Mouse (Mus musculus): ENCODE measurements around the gene Srp72. TPM values are rescaled to one million over a fixed set of nuclear protein-coding genes. Genes with fewer than 3 reads are reported as not detected.
A peak's percentile ranks its signal among the peaks of the same experiment; 100 is the strongest.
"Not testable (repeated sequence)": the region's sequence is repeated elsewhere in the genome, so short reads cannot be mapped to it uniquely, and the experiment has no call there.

Gene Srp72
- total RNA-seq, 2 experiments from 2014 or later, result 72.0 to 72.7 TPM

GRCm38 (mm10) chr5:76964651-76965050, 9.8 kb upstream of the Srp72 start:
- DNase-seq, result no peak

DNA sequence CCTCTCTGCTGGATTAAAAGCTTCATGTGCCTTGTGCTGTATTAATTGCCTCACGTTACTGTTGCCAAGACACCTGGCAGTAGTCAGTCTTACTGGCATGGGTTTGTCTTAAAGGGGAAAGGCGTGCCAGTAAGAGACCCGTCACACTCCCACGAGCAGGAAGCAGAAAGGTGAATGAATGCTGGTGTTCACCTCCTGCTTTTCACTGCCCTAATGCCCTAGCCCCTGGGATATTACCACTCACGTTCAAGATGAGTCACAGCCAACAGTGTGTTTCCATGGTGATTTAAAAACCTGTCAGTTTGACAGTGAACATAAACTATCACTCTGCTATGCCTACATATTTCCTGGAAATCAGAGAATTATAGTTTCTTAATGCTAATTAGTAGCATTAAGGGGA, 5.2 kb upstream of the Srp72 start:
- no peak for DNase-seq

GRCm38 (mm10) chr5:76971115-76971514, 3.4 kb upstream of the Srp72 start:
- DNase-seq, result not testable (repeated sequence)

GRCm38 (mm10) chr5:76973488-76973887, 995 bp upstream of the Srp72 start:
- DNase-seq, result no peak

- no peak for DNase-seq
These were observed 303 bp upstream of the Srp72 start for GRCm38 (mm10) chr5:76974207-76974553.

GRCm38 (mm10) chr5:76975736-76976135, 1.3 kb downstream of the Srp72 start:
- no peak for DNase-seq

- no peak for DNase-seq
These were observed 9.5 kb downstream of the Srp72 start for GRCm38 (mm10) chr5:76984015-76984414.

- DNase-seq, result no peak
These were observed 16.3 kb downstream of the Srp72 start for GRCm38 (mm10) chr5:76990789-76991188.

GRCm38 (mm10) chr5:76993174-76993814, 18.8 kb downstream of the Srp72 start:
- DNase-seq, result no peak

- peak; percentile 17 for DNase-seq
These were observed 23.9 kb downstream of the Srp72 start for GRCm38 (mm10) chr5:76998416-76998815.

DNA sequence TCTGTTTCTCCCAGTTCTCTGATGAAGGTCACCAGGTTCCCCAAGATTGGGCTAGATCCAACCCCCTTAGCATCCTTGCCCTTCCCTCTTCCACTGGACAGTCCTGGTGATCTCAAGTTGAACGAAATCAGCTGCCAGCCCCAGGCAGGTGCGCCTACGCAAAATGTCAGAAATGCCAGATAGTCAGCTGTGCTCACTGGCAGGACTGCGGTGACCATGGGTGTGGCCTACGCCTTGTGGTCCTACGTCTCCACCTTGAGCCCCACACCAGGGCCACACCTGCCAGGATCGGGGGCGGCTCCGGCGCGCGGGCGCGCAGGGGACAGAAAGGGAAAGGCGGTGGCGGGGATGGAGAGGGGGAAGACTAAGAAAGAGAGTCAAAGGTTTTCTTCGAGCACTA, 26.7 kb downstream of the Srp72 start:
- no peak for DNase-seq

- no peak for DNase-seq
These were observed 29.8 kb downstream of the Srp72 start, which contains the start of gene Arl9 for GRCm38 (mm10) chr5:77004051-77004821. Gene Arl9 (plus strand): TSS chr5:77004055.

DNA sequence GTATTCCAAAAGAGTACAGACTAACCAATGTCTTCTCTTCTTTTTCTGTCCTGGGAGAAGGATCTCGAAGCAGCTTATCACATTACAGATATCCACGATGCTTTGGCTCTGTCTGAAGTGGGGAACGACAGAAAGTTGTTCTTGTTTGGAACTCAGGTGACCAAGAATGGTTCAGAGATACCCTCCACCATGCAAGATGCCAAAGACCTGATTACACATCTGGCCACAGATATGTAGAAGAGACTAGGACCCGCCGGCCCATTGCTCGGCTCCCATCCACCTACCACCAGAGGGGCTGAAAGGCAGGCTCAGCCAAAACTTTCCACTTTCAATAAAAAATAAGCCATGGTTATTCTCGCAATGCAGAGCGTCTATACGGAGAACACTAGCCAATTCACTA, 35.9 kb downstream of the Srp72 start:
- DNase-seq, result no peak

DNA sequence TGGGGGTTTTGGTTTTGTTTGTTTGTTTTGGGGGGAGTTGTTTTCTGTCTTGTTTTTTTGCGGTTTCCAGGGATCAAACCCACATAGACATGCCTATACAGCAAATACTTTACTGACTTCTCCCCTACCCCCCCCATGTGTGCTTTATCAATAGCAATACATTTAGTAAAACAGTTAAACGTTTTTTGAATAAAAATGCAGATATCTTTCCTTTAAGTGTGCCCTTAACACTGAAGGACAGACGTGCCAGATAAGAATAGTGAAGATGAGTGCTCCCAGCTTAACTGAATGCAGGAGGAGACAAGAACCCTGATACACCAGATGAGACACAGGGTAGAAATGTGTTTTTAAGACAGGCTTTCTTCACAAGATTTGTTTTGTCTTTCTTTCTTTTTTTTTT, 36.6 kb downstream of the Srp72 start:
- DNase-seq, result no peak

GRCm38 (mm10) chr5:77013171-77013570, 38.7 kb downstream of the Srp72 start:
- no peak for DNase-seq

- DNase-seq, result peak; percentile 81
These were observed 41.3 kb downstream of the Srp72 start, which contains the start of gene Thegl for GRCm38 (mm10) chr5:77015544-77016482. Gene Thegl (plus strand): TSS chr5:77016023.

GRCm38 (mm10) chr5:77028034-77028433, 53.6 kb downstream of the Srp72 start:
- no peak for DNase-seq

GRCm38 (mm10) chr5:77029735-77030134, 55.3 kb downstream of the Srp72 start:
- DNase-seq, result peak; percentile 65

DNA sequence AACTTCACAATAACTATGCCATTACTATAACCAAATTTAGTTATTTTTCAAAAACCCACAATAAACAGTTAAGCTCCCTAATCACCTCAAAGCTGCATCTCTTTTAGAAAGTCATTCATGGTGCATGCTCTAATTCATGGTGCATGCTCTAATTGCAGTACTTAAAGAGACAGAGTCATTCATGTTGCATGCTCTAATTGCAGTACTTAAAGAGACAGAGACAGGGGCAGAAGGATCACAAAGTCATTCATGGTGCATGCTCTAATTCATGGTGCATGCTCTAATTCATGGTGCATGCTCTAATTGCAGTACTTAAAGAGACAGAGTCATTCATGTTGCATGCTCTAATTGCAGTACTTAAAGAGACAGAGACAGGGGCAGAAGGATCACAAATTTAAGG, 60.6 kb downstream of the Srp72 start:
- DNase-seq, result not testable (repeated sequence)

DNA sequence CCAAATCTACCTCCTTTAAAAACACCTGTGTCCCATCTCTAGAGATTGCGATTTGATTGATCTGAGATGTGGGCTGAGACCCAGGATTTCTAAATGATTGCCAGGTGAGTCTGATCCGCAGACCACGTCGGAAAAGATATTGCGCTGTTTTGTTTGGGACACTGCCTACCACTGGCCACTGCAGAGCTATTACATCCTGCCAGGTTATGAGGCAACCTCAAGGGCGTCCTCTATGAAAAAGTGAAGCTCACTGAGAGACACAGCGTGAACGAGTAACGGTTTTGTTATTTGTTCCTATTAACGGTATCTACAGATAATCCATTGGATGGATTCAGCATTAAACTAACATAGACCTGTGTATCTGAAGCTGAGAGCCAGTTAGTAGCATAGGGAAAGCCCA, 64.0 kb downstream of the Srp72 start:
- DNase-seq, result no peak

DNA sequence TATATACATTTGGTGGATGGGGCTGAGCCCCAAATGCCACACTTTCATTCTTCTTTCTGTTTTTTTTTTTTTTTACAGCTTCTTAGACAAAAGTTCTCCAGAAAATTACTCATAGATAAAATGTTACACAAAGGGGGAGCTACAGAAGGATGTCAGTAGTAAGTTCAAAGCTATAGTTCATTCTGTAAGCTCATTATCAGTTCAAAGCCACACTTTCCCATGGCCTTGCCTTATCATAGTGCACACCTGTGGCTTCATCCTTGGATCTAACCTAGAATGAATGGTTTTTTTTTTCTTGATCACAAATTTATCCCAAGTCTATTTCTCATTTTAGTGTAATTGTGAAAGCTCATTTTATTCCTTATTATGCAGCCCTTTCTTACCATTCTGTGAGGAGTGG, 64.9 kb downstream of the Srp72 start:
- no peak for DNase-seq

DNA sequence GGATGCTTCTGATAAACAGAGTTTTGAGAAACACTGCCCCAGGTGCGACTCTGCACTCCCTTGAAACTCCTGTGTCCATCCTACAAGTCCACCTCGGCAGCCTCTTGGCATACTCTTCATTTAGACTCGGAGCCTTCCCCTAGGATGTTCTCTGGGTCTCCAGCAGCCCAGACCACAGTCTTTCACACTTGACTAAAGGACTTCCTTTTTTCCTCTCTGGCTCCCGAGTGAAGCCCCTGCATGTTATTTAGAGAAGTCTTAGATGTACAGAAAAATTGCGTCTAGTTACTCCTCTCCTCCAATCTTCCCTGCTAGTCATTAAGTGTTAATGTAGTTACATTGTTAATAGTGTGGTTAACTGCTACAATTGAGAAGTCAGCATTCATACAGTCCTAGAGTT, 69.9 kb downstream of the Srp72 start:
- no peak for DNase-seq

All from heart, postnatal 4 days (tissue).